Mouse (Mus musculus) bone marrow macrophage, adult 2 months (primary cell): ENCODE data around the gene Slc2a12. TPM values are rescaled to one million over a fixed set of nuclear protein-coding genes. Genes with fewer than 3 reads are reported as not detected.

ENCODE experiments used
- H3K27ac ChIP-seq: 2 replicates; pipeline ENCODE4 v1.5.1; 2012; ENCODE audit warnings: low read depth, low read length; ENCODE audit not compliant: insufficient read depth
- H3K4me1 ChIP-seq: 2 replicates; pipeline ENCODE4 v1.6.1; 2012; ENCODE audit warnings: low read length; ENCODE audit not compliant: control insufficient read depth, insufficient read depth
- H3K4me3 ChIP-seq: 2 replicates; pipeline ENCODE4 v1.5.1; 2012; ENCODE audit warnings: mild to moderate bottlenecking, low read length, moderate library complexity; ENCODE audit not compliant: insufficient read depth
- CTCF ChIP-seq: IDR thresholded peaks from 2 replicates; pipeline ENCODE4 v1.5.1; 2012; ENCODE audit warnings: low read depth, mild to moderate bottlenecking, low read length, moderate library complexity
- POLR2A ChIP-seq: IDR thresholded peaks from 2 replicates; pipeline ENCODE4 v1.6.1; 2012; ENCODE audit warnings: mild to moderate bottlenecking, low read depth, low read length, borderline replicate concordance
- polyA plus RNA-seq: library from polyadenylated mRNA; stranded (reverse); fragments of >200 nt; gene quantifications from 2 replicates; pipeline ENCODE4 v1.2.4, GENCODE M21; 2012; ENCODE audit not compliant: missing spikeins, insufficient read depth, insufficient read length

The Slc2a12 gene
- polyA plus RNA-seq, 1 experiment = not detected

GRCm38 (mm10) chr10:22628832-22629231, 16.0 kb upstream of the Slc2a12 start:
- no peak overlapping the region for H3K4me3 ChIP-seq
- H3K27ac ChIP-seq = no peak overlapping the region
- no peak for TF ChIP-seq CTCF
- TF ChIP-seq POLR2A = no peak
- no peaks in the 10 kb centered on the region for H3K4me1 ChIP-seq

- Histone ChIP-seq H3K4me1 (no peaks in the 10 kb centered on the region), H3K27ac (no peak overlapping the region), H3K4me3 (no peak overlapping the region)
- TF ChIP-seq POLR2A (no peak), CTCF (no peak)
Observed at GRCm38 (mm10) chr10:22631103-22631502, 13.7 kb upstream of the Slc2a12 start.

GRCm38 (mm10) chr10:22631528-22631927, 13.3 kb upstream of the Slc2a12 start:
- H3K4me1 ChIP-seq = no peaks in the 10 kb centered on the region
- H3K27ac ChIP-seq = no peak overlapping the region
- no peak for TF ChIP-seq CTCF
- no peak overlapping the region for H3K4me3 ChIP-seq

- Histone ChIP-seq H3K4me1 (no peaks in the 10 kb centered on the region), H3K4me3 (no peak overlapping the region), H3K27ac (no peak overlapping the region)
- no peak for TF ChIP-seq CTCF
- no peak for TF ChIP-seq POLR2A
Observed at GRCm38 (mm10) chr10:22631956-22632355, 12.9 kb upstream of the Slc2a12 start.

GRCm38 (mm10) chr10:22633406-22634306, 11.2 kb upstream of the Slc2a12 start:
- H3K27ac ChIP-seq = no peak overlapping the region
- H3K4me3 ChIP-seq = no peak overlapping the region
- H3K4me1 ChIP-seq = no peaks in the 10 kb centered on the region
- TF ChIP-seq CTCF (no peak), POLR2A (no peak)

- H3K4me1 ChIP-seq = no peaks in the 10 kb centered on the region
- no peak overlapping the region for H3K4me3 ChIP-seq
- H3K27ac ChIP-seq = no peak overlapping the region
- TF ChIP-seq POLR2A (no peak), CTCF (no peak)
Observed at GRCm38 (mm10) chr10:22637241-22637640, 7.6 kb upstream of the Slc2a12 start.

- Histone ChIP-seq H3K4me3 (no peak overlapping the region), H3K27ac (no peak overlapping the region)
- TF ChIP-seq CTCF (no peak), POLR2A (no peak)
Observed at GRCm38 (mm10) chr10:22644171-22644570, 640 bp upstream of the Slc2a12 start.

GRCm38 (mm10) chr10:22648702-22649101, 3.9 kb downstream of the Slc2a12 start:
- TF ChIP-seq POLR2A (no peak), CTCF (no peak)
- H3K27ac ChIP-seq = no peak overlapping the region
- H3K4me1 ChIP-seq = no peaks in the 10 kb centered on the region
- no peak overlapping the region for H3K4me3 ChIP-seq

More at GRCm38 (mm10) chr10:22644171-22644570, 640 bp upstream of the Slc2a12 start:
- H3K4me1 ChIP-seq = no peaks in the 10 kb centered on the region

- H3K4me1 ChIP-seq = no peaks in the 10 kb centered on the region
- H3K27ac ChIP-seq = no peak overlapping the region
- no peak for TF ChIP-seq POLR2A
- TF ChIP-seq CTCF = no peak
- no peak overlapping the region for H3K4me3 ChIP-seq
Observed at GRCm38 (mm10) chr10:22653820-22654219, 9.0 kb downstream of the Slc2a12 start.

- H3K4me1 ChIP-seq = no peaks in the 10 kb centered on the region
- no peak overlapping the region for H3K4me3 ChIP-seq
- no peak overlapping the region for H3K27ac ChIP-seq
- TF ChIP-seq CTCF (no peak), POLR2A (no peak)
Observed at GRCm38 (mm10) chr10:22658534-22659385, 13.9 kb downstream of the Slc2a12 start.
